ENCODE assay signal across 18 mouse cellular contexts in genomic region chr1:134680617-134681016, GRCm38 (mm10). TPM values are rescaled to one million over a fixed set of nuclear protein-coding genes. Genes with fewer than 3 reads are reported as not detected.
DNase-seq lines count a peak whose midpoint lies in the region; ATAC-seq and TF ChIP-seq lines count a peak whose summit lies in the region.
"Had no signal": no experiment of that assay in that cellular context is flagged by ENCODE, and none has a peak within 500 bp of the region (broad histone marks: within the 10 kb centered on the region; RNA-seq: fewer than 3 reads in every experiment).

No protein-coding gene starts in this region.

- TF ChIP-seq EP300 in stomach, postnatal 0 days (optimal IDR thresholded peaks at IDR 0.05) = no peak

- DNase-seq in hindbrain, postnatal 0 days (ENCODE audit: low spot score) = no peak
- DNase-seq in hindbrain, embryonic 10.5 days (ENCODE audit: low spot score) = no peak
- DNase-seq in testis, postnatal 10 days (ENCODE audit: low spot score) = no peak
- peak; percentile 61 for DNase-seq in embryo, embryonic 11 days
- no peak for DNase-seq in stomach, postnatal 0 days (ENCODE audit: low spot score)
- no peak for DNase-seq in ovary, postnatal 36 days (ENCODE audit: low spot score)
- DNase-seq: adrenal gland, adult 8-10 months; left cerebral cortex, postnatal 4 days; lung, adult 2 months; right cerebral cortex, adult 18-20 months; thymus, postnatal 25 days had no signal

- TF ChIP-seq POLR2A in testis, adult 2 months (IDR thresholded peaks at IDR 0.05; ENCODE audit: control insufficient read depth, low read depth, low read length) = no peak

- peak; percentile 28; the same call in 1 of the 2 replicates for TF ChIP-seq CTCF in hindbrain, postnatal 0 days (IDR thresholded peaks at IDR 0.05; ENCODE audit: low read depth)
- peak; percentile 8; the same call in 1 of the 2 replicates for TF ChIP-seq CTCF in testis, adult 2 months (IDR thresholded peaks at IDR 0.05; ENCODE audit: control insufficient read depth, insufficient read depth, insufficient replicate concordance, low read depth, low read length)
- peak; percentile 37; the same call in 1 of the 2 replicates for TF ChIP-seq CTCF in stomach, postnatal 0 days (IDR thresholded peaks at IDR 0.05; ENCODE audit: low read depth)

- H3K4me2 ChIP-seq in hindbrain, postnatal 0 days (ENCODE audit: low read depth, low read length) = no peak overlapping the region
- no peak overlapping the region for H3K4me2 ChIP-seq in stomach, postnatal 0 days (replicated peaks; ENCODE audit: low read depth)
- H3K4me2 ChIP-seq: embryonic facial prominence, embryonic 12.5 days; heart, embryonic 11.5 days; neural tube, embryonic 13.5 days had no signal

- ATAC-seq in hindbrain, postnatal 0 days = no peak
- ATAC-seq in stomach, postnatal 0 days (ENCODE audit: low FRiP score, low TSS enrichment) = no peak
- ATAC-seq: Patski had no signal

- WGBS in hindbrain, postnatal 0 days = 25% methylated on average over 6 of the region's 6 CpGs
- 25% methylated on average over 6 of the region's 6 CpGs for WGBS in hindbrain, embryonic 10.5 days
- 35% methylated on average over 6 of the region's 6 CpGs for WGBS in stomach, postnatal 0 days

- H3K9me3 ChIP-seq in hindbrain, postnatal 0 days (ENCODE audit: low read length) = no peaks in the 10 kb centered on the region
- no peaks in the 10 kb centered on the region for H3K9me3 ChIP-seq in hindbrain, embryonic 10.5 days
- no peaks in the 10 kb centered on the region for H3K9me3 ChIP-seq in stomach, postnatal 0 days (ENCODE audit: control insufficient read depth, low read length)
- H3K9me3 ChIP-seq: embryonic facial prominence, embryonic 12.5 days; neural tube, embryonic 13.5 days had no signal

- no peak overlapping the region for H3K4me3 ChIP-seq in hindbrain, postnatal 0 days (ENCODE audit: low read length)
- H3K4me3 ChIP-seq in hindbrain, embryonic 10.5 days = no peak overlapping the region
- no peak overlapping the region for H3K4me3 ChIP-seq in testis, adult 2 months (ENCODE audit: control insufficient read depth, low read depth, low read length)
- no peak overlapping the region for H3K4me3 ChIP-seq in stomach, postnatal 0 days (ENCODE audit: low read depth, low read length)
- H3K4me3 ChIP-seq: embryonic facial prominence, embryonic 12.5 days; neural tube, embryonic 13.5 days had no signal

- H3K4me1 ChIP-seq in hindbrain, postnatal 0 days (ENCODE audit: insufficient read depth, low read length) = no peaks in the 10 kb centered on the region
- H3K4me1 ChIP-seq in hindbrain, embryonic 10.5 days (replicated peaks) = peaks cover 26% of the 10 kb centered on the region
- no peaks in the 10 kb centered on the region for H3K4me1 ChIP-seq in testis, adult 2 months (ENCODE audit: control insufficient read depth, insufficient read depth, low read length)
- H3K4me1 ChIP-seq in stomach, postnatal 0 days (replicated peaks; ENCODE audit: control insufficient read depth, insufficient read depth) = no peaks in the 10 kb centered on the region

- no peaks in the 10 kb centered on the region for H3K27me3 ChIP-seq in hindbrain, postnatal 0 days (ENCODE audit: insufficient read depth, low read length)
- H3K27me3 ChIP-seq in hindbrain, embryonic 10.5 days (ENCODE audit: insufficient read depth, poor library complexity, severe bottlenecking) = peaks cover 14% of the 10 kb centered on the region; the same call in 1 of the 2 replicates
- no peaks in the 10 kb centered on the region for H3K27me3 ChIP-seq in testis, adult 2 months (ENCODE audit: control insufficient read depth, insufficient read depth, low read length)
- H3K27me3 ChIP-seq in stomach, postnatal 0 days (ENCODE audit: control insufficient read depth, insufficient read depth, low read length) = no peaks in the 10 kb centered on the region
- H3K27me3 ChIP-seq: embryonic facial prominence, embryonic 12.5 days; neural tube, embryonic 13.5 days; Patski had no signal

- H3K27ac ChIP-seq in hindbrain, postnatal 0 days = no peak overlapping the region
- no peak overlapping the region for H3K27ac ChIP-seq in hindbrain, embryonic 10.5 days
- H3K27ac ChIP-seq in testis, adult 2 months (ENCODE audit: control insufficient read depth, insufficient read depth, low read depth, low read length) = no peak overlapping the region
- H3K27ac ChIP-seq in stomach, postnatal 0 days (replicated peaks) = no peak overlapping the region
- H3K27ac ChIP-seq: embryonic facial prominence, embryonic 12.5 days; neural tube, embryonic 13.5 days had no signal

- H3K9ac ChIP-seq in hindbrain, postnatal 0 days (replicated peaks; ENCODE audit: low read length) = no peak overlapping the region
- H3K9ac ChIP-seq in stomach, postnatal 0 days (ENCODE audit: low read length) = no peak overlapping the region
- H3K9ac ChIP-seq: embryonic facial prominence, embryonic 12.5 days; neural tube, embryonic 13.5 days had no signal

- no peaks in the 10 kb centered on the region for H3K36me3 ChIP-seq in hindbrain, postnatal 0 days (ENCODE audit: insufficient read depth, low read length)
- no peaks in the 10 kb centered on the region for H3K36me3 ChIP-seq in hindbrain, embryonic 10.5 days
- H3K36me3 ChIP-seq in testis, adult 2 months (ENCODE audit: control insufficient read depth, insufficient read depth, low read length) = no peaks in the 10 kb centered on the region
- H3K36me3 ChIP-seq in stomach, postnatal 0 days (ENCODE audit: control insufficient read depth, insufficient read depth, low read length) = no peaks in the 10 kb centered on the region
- H3K36me3 ChIP-seq: embryonic facial prominence, embryonic 12.5 days; neural tube, embryonic 13.5 days had no signal

RNA-seq across cellular contexts. Expression of gene Syt2, which starts 34.1 kb away (rescaled TPM):
- total RNA-seq in hindbrain, postnatal 0 days (2014; rRNA removed) = 74.7 and 179 TPM in 2 replicates
- polyA plus RNA-seq in hindbrain, postnatal 0 days (2015; fragmentation: Nextera tagmentation; extraction: Ambion mirVana) = 22.5 and 23.3 TPM in 2 replicates
- polyA plus RNA-seq in hindbrain, embryonic 10.5 days (2016; fragmentation: Nextera tagmentation; extraction: Ambion mirVana) = 4.8 and 4.9 TPM in 2 replicates
- polyA plus RNA-seq in testis, adult 2 months (2012; rRNA removed) = 0.14 and 0.22 TPM in 2 replicates
- 0.50 and 0.58 TPM in 2 replicates for polyA plus RNA-seq in stomach, postnatal 0 days (2015; fragmentation: Nextera tagmentation; extraction: Ambion mirVana)
- total RNA-seq: gastrocnemius, adult 18-20 months; hematopoietic stem cell, adult 5-6 weeks had no signal
